Mouse (Mus musculus): ENCODE measurements around the gene Prim1.

Prim1 gene

GRCm38 (mm10) chr10:128015068-128015934 lies at the start of gene Prim1:
Prim1 (plus strand) TSS chr10:128015168.
- DNase-seq = peak; percentile 82 to 89

GRCm38 (mm10) chr10:127966506-127966905 lies 48.5 kb upstream of the Prim1 start:
- DNase-seq = no peak

- DNase-seq = no peak
Observed at GRCm38 (mm10) chr10:127969820-127970219, 45.1 kb upstream of the Prim1 start.

GRCm38 (mm10) chr10:127970359-127970831 lies 44.6 kb upstream of the Prim1 start:
- no peak for DNase-seq

- no peak for DNase-seq
Observed at GRCm38 (mm10) chr10:127971135-127971534, 43.8 kb upstream of the Prim1 start.

GRCm38 (mm10) chr10:127974062-127974461 lies 40.9 kb upstream of the Prim1 start:
- DNase-seq = no peak

GRCm38 (mm10) chr10:127975503-127975902 lies 39.5 kb upstream of the Prim1 start:
- DNase-seq = no peak

- no peak for DNase-seq
Observed at GRCm38 (mm10) chr10:127984650-127985049, 30.3 kb upstream of the Prim1 start.

GRCm38 (mm10) chr10:127985601-127986000 lies 29.4 kb upstream of the Prim1 start:
- no peak for DNase-seq

- DNase-seq = no peak
Observed at GRCm38 (mm10) chr10:127996690-127997089, 18.3 kb upstream of the Prim1 start.

- DNase-seq = peak in 1 of 2 experiments; percentile 9
Observed at GRCm38 (mm10) chr10:127998260-127998659, 16.7 kb upstream of the Prim1 start.

GRCm38 (mm10) chr10:128003281-128003801 lies 11.6 kb upstream of the Prim1 start:
- DNase-seq = no peak

GRCm38 (mm10) chr10:128004918-128005317 lies 10.1 kb upstream of the Prim1 start:
- DNase-seq = no peak

GRCm38 (mm10) chr10:128005479-128005878 lies 9.5 kb upstream of the Prim1 start:
- DNase-seq = no peak

GRCm38 (mm10) chr10:128007446-128007845 lies 7.5 kb upstream of the Prim1 start, which contains the start of gene Hsd17b6:
Hsd17b6 (minus strand) TSS chr10:128007611.
- no peak for DNase-seq

GRCm38 (mm10) chr10:128008207-128008889 lies 6.6 kb upstream of the Prim1 start:
- peak; percentile 84 to 85 for DNase-seq

- DNase-seq = no peak
Observed at GRCm38 (mm10) chr10:128009735-128010134, 5.2 kb upstream of the Prim1 start.

GRCm38 (mm10) chr10:128022196-128022595 lies 7.2 kb downstream of the Prim1 start:
- no peak for DNase-seq

GRCm38 (mm10) chr10:128023496-128023895 lies 8.5 kb downstream of the Prim1 start:
- DNase-seq = no peak

- no peak for DNase-seq
Observed at GRCm38 (mm10) chr10:128029931-128030330, 15.0 kb downstream of the Prim1 start.

- no peak for DNase-seq
Observed at GRCm38 (mm10) chr10:128030860-128031259, 15.9 kb downstream of the Prim1 start.

- DNase-seq = peak; percentile 52 to 58
Observed at GRCm38 (mm10) chr10:128036746-128037425, 21.9 kb downstream of the Prim1 start.

- no peak for DNase-seq
Observed at GRCm38 (mm10) chr10:128037921-128038320, 23.0 kb downstream of the Prim1 start.
